Mouse (Mus musculus) ovary, postnatal 36 days (tissue): ENCODE data around the gene Cobll1.

Source experiments
- DNase-seq: peaks from one replicate; pipeline ENCODE4 v3.0.0; 2022; ENCODE audit warnings: low spot score, mixed read lengths

Gene Cobll1

DNA sequence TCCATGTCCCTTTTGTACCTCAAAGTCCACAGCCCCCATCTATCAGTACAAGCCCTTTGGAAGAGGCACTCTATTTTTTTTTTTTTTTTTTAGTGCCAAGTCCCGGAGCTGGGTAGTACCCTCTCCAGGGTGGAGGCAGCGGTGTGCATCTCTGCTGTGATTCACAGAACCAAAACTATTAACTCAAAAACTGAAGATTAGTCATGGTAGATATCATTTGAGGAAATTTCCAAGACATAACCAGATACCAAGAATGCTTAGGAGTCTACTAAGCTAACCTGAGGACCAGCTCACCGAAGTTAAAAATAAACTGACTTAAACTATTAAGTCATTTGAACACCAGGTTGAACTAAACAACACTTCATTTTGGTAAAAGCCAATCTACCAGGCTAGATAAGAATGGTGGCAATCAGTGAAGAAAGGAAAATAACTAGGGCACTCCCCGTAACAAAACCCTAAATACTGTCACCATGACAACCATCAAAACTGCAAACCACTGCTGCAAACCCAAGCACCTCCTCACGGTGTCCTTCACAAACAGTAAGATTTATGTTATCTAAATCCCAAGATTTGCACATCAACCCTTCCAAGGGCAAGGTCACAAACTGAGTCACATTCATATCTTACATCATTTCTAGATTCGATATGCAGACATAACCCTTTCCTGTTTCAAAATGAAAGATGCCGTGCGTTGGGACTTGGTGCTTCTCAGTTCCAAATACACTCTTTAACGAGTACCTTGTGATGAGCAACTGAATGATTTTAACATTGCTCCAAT, 43.8 kb downstream of the Cobll1 start:
- DNase-seq, result no peak

DNA sequence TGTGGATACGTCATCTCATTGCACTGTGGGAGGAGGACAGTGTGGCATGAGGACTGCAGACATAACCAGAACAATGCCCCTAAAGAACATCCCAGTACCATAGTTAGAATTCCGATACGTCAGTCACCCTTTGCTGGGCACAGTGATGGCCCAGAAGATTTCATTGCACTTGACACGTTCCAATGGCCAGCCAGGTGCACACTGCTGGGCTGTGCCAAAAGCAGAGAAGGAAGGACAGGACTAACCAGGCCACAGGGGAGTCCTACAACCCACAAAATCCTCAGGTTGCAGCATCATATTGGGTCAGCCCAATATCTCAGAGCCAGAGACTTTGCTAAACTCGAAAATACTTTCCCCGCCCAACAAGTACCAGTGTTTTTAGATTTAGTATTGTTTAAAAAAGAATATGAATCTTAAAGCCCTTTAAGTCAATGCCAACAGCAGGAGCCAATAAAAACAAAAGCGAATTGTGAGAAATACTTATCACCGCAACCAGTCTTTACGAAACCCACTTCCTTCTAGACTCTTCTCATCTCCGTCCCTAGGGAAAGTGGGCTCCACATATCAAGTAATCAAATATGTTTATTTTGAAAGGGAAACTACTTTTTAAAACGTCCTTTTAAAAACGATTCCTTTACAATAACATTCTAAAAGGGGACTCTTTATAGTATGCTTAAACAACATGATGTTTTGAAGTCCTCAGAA, 46.0 kb downstream of the Cobll1 start:
- DNase-seq, result no peak

DNA sequence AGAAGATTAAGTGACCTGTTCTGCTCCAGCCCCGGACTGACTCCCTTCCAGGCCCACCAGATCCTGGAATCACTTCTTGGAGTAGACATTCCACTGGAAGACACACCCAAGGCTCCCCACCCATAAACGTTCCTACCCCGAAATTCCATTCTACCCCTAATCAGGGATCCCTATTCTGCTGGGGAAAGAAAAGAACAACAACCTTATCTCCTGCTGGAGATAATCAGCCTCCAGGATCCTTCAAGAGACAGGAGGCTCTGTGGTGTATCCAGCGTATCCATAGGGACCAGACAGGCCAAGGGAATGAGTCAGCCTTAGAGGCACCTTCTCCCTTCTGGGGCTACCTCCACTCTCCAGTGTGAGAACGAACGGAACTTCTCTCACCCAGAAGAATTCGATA, 47.8 kb downstream of the Cobll1 start:
- no peak for DNase-seq

DNA sequence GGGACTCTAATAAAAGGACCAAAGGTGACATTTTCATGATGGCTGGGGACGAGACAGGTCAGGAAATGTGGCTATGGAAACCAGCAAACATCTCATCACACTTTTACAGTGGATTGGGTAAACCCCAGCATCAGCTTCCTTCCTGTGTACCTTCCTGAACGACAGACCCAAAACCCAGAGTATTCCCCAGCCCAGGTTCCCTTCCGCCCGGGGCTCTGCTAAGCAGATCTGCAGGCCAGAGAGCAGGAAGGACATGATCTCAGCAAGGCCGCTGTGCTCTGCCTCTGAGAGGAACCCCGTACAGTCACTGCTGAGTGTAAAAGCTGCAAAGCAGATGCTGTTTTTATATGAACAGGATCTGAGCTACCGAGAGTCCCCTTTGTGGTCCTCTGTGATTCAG, 49.9 kb downstream of the Cobll1 start:
- DNase-seq, result no peak

DNA sequence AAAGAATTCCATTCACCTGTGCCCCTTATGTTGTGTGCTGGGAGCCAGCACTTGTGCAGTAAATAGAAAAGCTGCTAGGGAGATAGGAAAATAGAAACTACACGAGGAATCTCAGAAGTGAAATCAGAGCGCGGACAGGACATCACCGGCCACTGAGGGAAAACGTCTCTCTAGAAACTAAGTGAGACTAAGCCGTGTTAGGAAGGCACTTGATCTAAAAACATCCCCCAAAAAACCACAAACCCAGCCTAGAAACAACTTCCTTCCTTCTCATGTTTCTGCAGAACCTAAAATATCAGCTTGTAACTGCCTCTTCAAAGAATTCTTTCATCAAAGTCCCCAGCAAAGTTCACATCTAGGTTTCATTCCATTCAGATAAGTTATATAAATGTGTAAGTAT, 50.6 kb downstream of the Cobll1 start:
- DNase-seq, result no peak

DNA sequence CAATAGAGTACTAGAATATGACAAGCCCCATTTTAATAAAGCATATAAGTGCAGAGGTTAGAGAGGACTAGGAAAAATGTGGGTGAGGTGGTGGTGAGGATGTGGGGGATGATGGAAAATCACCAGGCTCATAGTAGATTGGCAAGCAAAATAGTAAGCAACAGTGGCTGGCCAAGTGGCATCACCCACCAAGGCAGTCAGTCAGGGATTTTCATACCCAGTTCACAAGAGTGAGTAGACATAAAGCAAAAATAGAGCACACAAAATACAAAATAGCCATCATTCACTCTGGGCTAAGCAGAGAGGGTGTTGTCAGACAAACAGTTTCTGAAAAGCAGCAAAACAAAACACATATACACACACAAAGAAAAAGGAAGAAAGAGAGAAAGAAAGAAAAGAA, 51.6 kb downstream of the Cobll1 start:
- DNase-seq, result no peak

DNA sequence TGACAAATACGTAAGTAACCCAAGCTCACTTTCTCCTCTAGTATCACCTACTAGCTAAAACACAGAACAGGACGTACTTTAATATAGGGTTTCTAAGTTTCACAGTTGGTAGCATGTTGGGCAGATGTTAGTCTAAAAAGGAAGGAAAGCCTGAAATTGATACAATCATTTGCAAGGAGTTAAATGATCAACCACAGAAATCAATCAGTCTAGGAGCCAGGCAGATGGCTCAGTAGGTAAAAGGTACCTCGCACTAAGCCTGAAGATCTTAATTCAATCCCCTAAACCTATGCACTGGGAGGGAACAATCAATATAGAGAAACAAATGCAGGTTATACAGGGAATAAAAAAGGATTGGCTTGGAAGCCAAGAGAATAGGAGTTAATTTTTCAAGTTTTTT, 52.0 kb downstream of the Cobll1 start:
- no peak for DNase-seq

DNA sequence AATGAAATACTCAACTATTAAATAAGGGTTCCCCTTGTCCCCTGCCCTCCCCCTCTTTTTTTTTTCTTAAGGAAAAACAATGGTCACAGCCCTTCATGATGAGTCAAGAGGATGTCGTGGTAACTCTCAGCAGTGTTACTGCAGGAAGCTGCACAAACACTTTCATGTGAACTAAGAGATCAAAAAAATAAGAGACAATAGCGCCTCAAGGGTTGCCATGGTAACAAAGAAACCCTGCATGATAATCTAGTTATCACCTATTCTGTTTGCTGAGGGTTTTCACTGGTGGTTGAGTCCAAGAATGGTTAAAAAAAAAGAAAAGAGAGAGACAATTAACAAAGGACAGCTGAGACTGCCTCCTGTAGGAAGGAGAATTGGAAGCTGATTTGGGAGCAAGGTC, 56.5 kb downstream of the Cobll1 start:
- no peak for DNase-seq

DNA sequence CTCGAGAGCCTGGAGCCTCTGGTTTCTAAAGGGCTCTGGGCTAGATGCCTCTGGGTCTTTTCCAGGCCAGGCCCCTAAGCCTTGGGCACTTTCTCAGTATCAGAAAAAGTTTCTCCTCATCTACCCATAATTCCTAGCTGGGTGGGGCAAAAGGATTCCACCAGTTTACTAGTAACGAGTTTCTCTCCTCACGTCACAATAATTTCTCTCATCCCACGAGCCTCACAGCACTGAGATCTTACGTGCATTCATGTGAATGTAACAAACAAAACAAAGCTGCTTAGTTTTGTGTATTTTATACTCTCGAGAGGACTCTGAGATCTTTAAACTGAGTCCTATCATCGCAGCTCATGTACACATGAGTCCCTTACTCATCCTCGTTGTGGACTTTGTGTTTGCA, 57.5 kb downstream of the Cobll1 start:
- no peak for DNase-seq

DNA sequence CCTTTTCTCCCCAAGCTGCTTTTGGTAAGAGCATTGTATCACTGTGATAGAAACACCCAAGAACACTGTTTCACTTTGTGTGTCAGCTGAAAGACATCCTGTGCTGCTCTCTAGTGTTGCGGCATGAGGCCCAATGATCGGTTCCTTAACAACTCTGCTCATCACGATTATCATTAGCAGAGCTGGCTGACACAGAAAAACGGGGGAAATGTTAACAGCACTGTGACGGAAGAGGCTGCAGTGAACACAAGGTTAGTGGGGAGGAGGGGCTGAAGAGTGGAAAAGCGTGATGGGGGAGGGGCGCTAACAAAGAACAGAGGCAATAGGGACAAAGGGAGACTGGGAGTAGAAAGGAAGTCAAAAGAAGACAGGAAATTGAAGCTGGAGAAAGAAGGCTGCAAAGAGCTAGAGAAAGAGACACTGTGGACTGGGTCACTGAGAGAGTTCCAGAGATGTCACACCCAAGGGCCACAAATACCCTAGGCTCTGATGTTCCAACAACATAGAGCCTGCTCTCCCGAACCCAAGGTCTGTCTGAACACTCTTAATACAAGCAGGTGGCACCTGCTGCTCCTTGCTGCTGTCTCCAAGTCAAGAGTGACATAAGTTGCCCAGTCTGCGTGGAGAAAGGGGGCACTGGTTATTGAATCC, 58.0 kb downstream of the Cobll1 start:
- no peak for DNase-seq

DNA sequence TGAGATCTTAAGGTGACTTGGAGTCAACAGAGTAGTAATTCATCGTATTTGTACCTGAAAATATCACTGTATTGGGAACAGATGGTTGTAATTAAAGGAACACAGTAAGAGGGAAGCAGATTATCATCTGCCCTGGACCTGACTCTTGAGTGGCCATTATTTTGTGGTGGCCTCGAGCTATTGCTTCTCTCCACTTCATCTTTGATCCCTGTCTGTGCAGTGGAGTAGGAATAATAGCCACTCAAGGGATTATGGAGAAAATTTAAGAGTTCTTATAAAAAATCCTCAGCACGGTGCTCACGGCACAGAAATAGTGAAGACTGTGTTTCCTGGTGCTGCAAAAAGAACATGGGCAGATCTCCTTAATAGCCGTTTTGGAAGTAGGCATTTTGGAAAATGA, 63.6 kb downstream of the Cobll1 start:
- DNase-seq, result no peak

DNA sequence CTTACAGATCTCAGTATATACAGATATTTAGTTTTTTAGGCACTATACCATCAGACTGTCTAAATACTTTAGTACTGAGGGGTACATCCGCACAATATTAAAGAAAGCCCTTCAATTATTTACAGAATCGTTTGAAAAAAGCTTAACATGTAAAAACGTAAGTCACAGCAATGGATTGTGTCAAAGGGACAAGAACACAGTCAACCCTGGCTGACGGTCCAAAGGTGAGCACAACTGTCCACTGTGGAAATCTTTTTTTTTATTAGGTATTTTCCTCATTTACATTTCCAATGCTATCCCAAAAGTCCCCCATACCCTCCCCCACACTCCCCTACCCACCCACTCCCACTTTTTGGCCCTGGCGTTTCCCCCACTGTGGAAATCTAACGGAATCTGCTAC, 67.1 kb downstream of the Cobll1 start:
- no peak for DNase-seq

DNA sequence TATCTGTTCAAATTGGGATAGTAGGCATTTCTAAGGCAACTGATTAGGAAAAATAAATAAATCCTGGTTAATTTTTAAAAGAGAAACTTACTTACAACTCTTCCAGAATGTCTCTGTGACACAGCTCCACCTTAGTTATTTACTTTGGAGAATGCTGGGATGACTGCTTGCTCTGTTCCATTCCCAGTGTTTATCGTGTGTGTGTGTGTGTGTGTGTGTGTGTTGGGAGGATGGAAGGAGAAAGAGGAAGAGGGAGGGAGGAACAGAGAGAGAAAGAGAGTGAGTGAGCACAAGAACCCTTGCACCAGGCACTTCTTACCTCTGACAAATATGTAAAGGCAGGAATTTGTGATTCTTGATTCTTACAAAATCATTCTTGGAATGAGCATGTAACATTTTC, 67.7 kb downstream of the Cobll1 start:
- no peak for DNase-seq

DNA sequence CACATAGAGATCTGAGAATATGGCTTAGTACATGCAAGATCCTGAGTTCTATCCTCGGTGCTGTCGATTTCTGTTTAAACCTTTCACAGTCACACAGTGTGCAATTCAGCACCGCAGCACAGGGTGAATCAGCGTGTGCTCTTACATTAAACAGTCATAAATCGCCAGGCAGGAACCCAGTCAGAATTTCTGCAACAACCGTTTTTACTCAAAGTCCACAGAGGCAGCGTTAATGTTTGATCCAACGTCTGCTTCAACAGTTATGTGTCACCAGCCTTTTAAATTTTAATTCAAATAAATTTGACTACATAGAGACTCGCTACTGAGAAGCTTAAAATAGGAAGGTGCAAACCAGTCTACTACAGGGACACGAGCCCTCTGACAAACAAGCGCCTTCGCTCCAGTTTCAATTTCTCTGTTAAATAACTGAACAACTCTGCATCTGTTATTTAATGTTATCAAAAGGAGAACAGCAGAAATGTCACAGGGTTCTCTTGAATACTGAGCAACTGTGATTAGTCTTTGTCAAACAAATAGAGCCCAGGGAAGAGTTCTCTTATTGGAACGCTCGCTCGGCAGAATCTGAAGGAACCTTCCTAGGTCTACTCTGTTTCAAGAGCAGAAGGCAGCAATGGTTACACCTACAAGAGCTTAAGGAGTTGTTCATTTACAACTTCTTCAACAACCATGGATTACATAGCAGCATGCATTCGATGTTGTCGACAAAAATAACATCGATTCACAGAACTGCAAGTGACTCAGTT, 68.3 kb downstream of the Cobll1 start:
- DNase-seq, result no peak

DNA sequence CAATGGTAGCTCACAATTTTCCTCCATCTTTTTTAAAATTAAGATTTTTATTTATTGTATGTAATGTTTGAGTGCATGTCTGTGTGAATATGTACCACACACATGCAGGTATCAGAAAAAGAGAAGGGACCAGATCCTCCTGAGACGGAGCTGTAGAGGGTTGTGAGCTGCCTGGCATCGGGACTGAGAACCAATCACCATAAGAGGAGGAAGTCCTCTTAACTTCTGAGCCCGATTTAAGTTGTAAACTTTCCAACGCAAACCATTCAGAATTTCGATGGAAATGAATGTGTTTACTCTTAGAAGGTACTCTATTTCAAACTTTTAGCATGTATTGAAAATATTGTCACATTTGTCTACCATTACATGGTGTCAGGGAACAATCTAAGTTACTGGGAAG, 68.9 kb downstream of the Cobll1 start:
- no peak for DNase-seq

DNA sequence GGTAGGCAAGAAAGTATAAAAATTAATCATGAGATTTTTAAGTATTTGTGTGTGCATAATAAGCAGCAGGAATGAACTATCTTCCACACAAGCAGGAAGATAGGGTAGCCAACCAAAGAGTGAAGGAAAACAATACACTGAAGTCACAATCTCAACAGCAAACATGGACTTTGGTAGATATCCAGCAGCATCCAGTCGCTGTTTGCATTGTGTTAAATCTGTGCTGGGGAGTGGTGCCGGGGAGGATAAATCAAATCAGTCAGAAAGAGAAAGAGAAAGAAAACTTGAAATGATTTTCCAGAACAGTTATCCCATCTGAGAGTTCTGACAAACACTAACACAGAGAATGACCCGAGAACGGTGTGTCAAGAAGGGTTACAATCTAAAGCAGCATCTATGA, 75.2 kb downstream of the Cobll1 start:
- no peak for DNase-seq

DNA sequence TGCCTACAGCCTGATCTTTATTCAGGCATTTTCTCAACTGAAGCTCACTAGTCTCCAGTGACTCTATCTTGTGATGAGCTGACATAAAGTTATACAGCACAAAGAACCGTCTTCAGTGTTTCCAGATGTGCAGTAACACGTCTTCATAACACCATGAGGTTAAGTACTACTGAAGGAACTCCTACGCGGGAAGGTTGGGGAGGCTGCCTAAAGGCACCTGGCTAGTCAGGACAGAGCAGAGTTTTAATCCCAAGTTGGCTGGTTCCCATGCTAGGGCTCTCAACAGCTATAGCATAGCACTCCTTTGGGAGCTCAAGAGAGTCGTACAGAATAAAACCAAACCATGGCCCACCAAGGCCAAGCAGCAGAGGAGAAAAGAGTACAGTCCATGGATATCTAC, 76.6 kb downstream of the Cobll1 start:
- no peak for DNase-seq

DNA sequence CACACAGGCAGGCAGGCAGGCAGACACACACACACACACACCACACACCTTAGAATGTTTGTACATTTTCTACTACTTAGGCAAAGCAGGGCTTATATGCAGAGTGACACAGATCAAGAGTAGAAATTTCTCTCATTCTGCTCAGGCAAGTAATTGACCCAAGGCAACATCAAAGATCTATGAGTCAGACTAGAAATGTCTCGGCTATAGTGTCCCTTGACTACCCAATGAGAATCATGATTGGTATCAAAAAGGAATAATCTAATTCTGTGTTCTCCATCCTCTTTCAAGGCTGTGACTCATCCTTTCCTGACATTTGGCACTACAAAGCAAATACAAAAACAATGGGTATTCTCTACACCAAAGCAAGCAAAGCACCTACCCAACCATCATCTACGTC, 77.5 kb downstream of the Cobll1 start:
- no peak for DNase-seq

DNA sequence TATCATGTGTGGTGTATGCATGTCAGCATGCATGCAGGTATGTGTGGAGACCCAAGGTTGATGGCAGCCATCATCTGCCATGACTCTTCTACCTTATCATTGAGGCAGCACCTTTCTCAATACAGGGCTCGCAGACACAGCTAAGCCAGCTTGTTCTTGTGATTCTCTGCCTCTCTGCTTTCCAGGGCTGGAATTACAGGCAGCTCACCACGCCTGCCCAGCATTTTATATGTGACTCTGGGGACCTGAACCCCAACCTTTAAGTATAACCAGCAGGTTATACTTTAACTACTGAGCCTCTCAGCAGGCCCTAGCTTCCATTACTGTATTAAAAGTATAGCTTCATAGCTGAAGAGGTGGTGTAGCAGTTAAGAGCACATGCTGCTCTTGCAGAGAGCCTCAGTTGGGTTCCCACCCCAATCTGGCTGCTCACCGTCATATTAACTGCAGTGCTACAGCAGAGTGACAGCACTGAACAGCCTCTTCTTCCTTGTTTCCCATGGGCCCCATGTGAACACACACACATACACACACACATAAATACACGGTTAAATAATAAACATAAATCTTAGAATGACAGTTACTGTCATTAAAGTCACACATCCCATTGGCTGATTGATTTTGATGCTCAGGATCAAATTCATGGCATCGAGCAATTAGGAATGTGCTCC, 81.1 kb downstream of the Cobll1 start:
- DNase-seq, result no peak

DNA sequence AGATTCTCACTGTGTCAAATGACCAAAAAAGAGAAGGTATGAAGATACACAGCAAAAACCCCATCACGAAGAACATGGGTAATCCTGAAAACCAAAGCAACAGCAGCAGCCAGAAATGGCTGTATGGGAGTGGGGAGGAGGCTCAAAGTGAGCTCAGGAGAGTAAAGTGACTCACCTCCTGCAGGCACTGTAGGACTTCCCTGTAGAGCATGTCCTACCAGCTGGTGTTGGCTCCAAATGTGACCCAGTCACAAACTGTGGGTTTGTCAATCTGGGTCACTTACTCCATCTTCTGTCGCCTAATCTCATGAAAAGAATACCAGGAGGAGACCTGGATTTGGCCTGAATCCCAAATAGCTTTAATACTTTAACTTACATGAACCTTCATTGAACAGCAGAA, 81.9 kb downstream of the Cobll1 start:
- DNase-seq, result no peak

DNA sequence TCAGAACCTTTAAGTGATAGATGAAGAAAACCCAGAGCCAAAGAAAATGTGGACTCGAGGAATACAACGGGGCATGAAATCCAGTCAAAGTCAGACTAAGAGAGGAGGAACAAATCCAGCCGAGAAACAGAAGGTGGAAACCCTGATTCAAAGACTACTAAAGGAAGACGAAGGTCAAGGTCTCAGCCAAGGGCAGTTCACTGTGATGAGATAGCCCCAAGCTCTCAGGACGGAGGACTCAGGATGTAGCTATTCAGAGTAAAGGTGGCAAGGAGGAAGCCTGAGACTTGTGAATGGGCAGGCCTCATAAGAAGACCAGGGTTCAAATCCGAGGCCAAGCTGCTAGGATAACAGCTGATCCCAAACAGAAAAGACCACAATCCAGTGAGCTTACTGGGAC, 90.3 kb downstream of the Cobll1 start:
- no peak for DNase-seq

DNA sequence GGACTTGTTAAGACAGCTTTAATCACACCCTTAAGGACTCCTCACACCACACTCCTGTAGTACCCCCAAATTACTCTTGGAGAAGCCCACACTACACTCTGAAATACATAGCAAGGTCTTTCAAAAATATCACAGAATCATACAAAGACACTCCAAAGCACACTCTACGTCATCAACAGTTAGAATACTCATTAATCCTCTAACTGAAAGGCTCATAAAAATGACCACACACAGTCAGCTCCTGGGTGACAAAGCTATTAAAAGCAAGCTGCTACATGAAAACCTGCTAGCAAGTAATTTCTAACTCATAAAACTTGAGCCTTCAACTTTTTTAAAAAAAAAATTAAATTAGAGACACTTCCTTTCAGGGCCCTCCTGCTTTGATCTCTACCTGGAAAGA, 91.8 kb downstream of the Cobll1 start:
- DNase-seq, result no peak
